Mouse (Mus musculus): Measurements from ENCODE around the gene Ldb1. TPM values are rescaled to one million over a fixed set of nuclear protein-coding genes. Genes with fewer than 3 reads are reported as not detected.
"Not testable (repeated sequence)": the region's sequence is repeated elsewhere in the genome, so short reads cannot be mapped to it uniquely, and the experiment has no call there.

Ldb1 gene
- polyA plus RNA-seq, 1 experiment from 2014 or later = 70.7 TPM

DNA sequence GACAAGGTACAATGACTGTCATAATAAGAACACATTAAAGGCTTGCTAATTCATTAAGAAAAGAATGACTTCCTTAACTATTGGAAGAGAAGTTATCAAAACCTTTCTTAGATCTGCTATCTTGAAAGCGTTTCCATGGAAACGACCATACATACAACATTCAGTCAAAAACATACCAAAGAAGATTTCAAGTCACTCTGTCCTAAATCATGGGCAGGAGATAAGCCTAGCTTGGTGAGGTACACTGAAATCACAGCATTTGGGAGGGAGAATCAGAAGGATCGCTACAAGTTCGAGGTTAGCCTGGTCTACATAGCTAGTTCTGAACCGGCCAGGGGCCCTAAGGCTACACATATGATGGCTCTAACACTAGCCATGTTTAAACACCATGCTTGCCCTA lies 47.6 kb downstream of the Ldb1 start:
- peak overlapping the region; percentile 83 for H3K4me3 ChIP-seq (ENCODE audit: low read length)
- H3K9me3 ChIP-seq (ENCODE audit: control insufficient read depth, low read length) = peaks cover 6% of the 10 kb centered on the region
- H3K9ac ChIP-seq (ENCODE audit: low read length) = peak overlapping the region; percentile 94
- peak overlapping the region; percentile 93; the same call in 1 of the 2 replicates for H3K27ac ChIP-seq (ENCODE audit: low read length)
- H3K4me1 ChIP-seq (replicated peaks; ENCODE audit: control insufficient read depth, insufficient read depth, low read length) = 0 out of 2 replicates have a peak, but pooled peaks cover 2% of the 10 kb centered on the region
- no peak for ATAC-seq (ENCODE audit: low read depth)
- H3K27me3 ChIP-seq (ENCODE audit: control insufficient read depth, insufficient read depth, low read depth, low read length) = no peaks in the 10 kb centered on the region
- whole genome bisulfite sequencing = 56% methylated on average over 5 of the region's 5 CpGs
- H3K4me2 ChIP-seq (ENCODE audit: low read depth, low read length) = peak overlapping the region; percentile 66
- peaks cover 8% of the 10 kb centered on the region for H3K36me3 ChIP-seq (ENCODE audit: control insufficient read depth, insufficient read depth, low read length)

DNA sequence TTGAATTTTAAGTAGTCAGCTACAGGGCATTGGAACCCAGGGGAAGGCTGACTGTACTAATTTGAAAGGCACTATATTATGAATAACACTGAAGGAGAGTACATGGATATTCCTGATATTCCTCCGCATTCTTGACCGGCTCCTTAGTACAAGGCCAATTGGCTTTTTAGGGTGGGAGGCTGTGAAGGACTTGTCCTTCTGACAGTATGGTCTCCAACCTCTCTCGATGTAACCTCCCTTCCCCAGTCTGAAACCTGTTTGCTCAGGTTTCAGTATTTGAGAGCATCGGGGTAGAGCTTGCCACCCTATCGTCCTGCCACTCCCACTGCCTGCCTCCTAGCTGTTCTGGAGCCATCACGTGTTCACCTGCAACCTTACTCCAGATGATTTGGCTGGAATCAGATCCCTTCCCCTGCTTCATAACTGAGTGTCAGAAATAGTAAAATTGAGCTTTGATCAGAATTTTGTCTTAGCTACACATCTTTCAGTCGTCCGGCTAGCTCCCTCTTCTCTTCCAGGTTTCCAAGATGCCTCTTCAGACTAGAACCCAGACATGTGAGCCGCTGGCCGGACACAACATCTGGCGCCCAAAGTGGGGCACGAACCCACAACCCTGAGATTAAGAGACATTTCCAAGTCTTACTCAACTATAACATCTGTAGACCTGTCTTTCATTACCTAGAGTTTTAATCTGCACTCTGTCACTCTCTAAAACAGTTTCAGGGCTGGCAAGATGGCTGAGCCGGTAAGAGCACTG lies 50.9 kb downstream of the Ldb1 start:
- no peak overlapping the region for H3K4me2 ChIP-seq (ENCODE audit: low read depth, low read length)
- no peak overlapping the region for H3K9ac ChIP-seq (ENCODE audit: low read length)
- peaks cover 8% of the 10 kb centered on the region for H3K36me3 ChIP-seq (ENCODE audit: control insufficient read depth, insufficient read depth, low read length)
- H3K4me1 ChIP-seq (replicated peaks; ENCODE audit: control insufficient read depth, insufficient read depth, low read length) = 0 out of 2 replicates have a peak, but pooled peaks cover 2% of the 10 kb centered on the region
- no peak overlapping the region for H3K4me3 ChIP-seq (ENCODE audit: low read length)
- no peaks in the 10 kb centered on the region for H3K27me3 ChIP-seq (ENCODE audit: control insufficient read depth, insufficient read depth, low read depth, low read length)
- peaks cover 6% of the 10 kb centered on the region for H3K9me3 ChIP-seq (ENCODE audit: control insufficient read depth, low read length)
- 93% methylated on average over 13 of the region's 13 CpGs for WGBS
- no peak overlapping the region for H3K27ac ChIP-seq (ENCODE audit: low read length)
- no peak for ATAC-seq (ENCODE audit: low read depth)

DNA sequence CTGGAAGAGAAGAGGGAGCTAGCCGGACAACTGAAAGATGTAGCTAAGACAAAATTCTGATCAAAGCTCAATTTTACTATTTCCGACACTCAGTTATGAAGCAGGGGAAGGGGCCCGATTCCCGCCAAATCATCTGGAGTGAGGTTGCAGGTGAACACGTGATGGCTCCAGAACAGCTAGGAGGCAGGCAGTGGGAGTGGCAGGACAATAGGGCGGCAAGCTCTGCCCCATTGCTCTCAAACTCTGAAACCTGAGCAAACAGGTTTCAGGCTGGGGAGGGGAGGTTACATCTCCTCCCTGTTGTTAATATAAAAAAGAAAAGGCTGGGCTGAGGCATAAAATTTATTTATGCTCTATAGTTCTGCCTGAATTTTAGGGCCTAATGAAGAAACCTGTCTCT lies 51.6 kb downstream of the Ldb1 start:
- not testable (repeated sequence) for H3K9me3 ChIP-seq (ENCODE audit: control insufficient read depth, low read length); H3K27ac ChIP-seq (ENCODE audit: low read length); H3K4me3 ChIP-seq (ENCODE audit: low read length); H3K4me1 ChIP-seq (replicated peaks; ENCODE audit: control insufficient read depth, insufficient read depth, low read length); ATAC-seq (ENCODE audit: low read depth); H3K36me3 ChIP-seq (ENCODE audit: control insufficient read depth, insufficient read depth, low read length); H3K4me2 ChIP-seq (ENCODE audit: low read depth, low read length); H3K9ac ChIP-seq (ENCODE audit: low read length); H3K27me3 ChIP-seq (ENCODE audit: control insufficient read depth, insufficient read depth, low read depth, low read length)
- 81% methylated on average over 6 of the region's 6 CpGs for WGBS

DNA sequence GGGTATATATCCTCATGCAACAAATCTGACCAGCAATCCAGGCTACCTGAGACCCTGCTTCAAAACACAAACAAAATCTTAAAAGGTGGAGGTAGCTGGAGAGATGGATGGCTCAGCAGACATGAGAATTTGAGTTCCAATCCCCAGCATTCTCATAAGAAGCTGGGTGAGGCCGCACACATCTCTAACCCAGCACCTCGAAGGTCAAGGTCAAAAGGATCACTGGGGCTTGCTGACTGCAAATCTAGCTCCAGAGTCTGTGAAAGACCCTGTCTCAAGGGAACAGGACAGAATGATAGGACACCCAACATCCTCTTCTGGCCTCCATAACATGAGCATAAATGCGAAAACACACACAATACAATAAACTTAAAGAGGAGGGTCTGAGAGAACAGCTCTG lies 53.8 kb downstream of the Ldb1 start:
- Histone ChIP-seq H3K4me3 (ENCODE audit: low read length) (no peak overlapping the region), H3K4me1 (replicated peaks; ENCODE audit: control insufficient read depth, insufficient read depth, low read length) (no peaks in the 10 kb centered on the region), H3K36me3 (ENCODE audit: control insufficient read depth, insufficient read depth, low read length) (peaks cover 8% of the 10 kb centered on the region), H3K27ac (ENCODE audit: low read length) (no peak overlapping the region), H3K9ac (ENCODE audit: low read length) (no peak overlapping the region), H3K4me2 (ENCODE audit: low read depth, low read length) (no peak overlapping the region), H3K27me3 (ENCODE audit: control insufficient read depth, insufficient read depth, low read depth, low read length) (no peaks in the 10 kb centered on the region), H3K9me3 (ENCODE audit: control insufficient read depth, low read length) (peaks cover 6% of the 10 kb centered on the region)
- WGBS = 91% methylated on average over 3 of the region's 3 CpGs
- no peak for ATAC-seq (ENCODE audit: low read depth)

DNA sequence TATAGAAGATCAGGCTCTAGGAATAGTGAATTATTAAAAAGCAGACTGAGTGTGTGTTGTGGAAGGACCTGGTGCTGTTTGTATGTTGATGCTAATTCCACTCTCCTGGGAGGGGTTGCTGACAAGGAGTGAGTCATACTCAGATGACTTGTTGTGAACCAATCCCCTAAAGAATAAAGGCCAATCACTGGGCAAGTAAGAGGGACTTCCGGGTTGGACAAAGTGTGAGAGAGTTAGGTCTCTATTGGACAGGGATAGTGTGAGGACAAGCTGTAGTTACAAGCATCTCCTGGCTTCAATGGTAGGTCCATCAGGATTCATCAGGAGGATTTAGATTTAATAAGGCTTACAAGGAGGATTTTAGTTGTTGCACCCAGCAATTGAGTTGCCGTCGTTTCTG lies 56.8 kb downstream of the Ldb1 start:
- Histone ChIP-seq H3K36me3 (ENCODE audit: control insufficient read depth, insufficient read depth, low read length) (no peaks in the 10 kb centered on the region), H3K4me1 (replicated peaks; ENCODE audit: control insufficient read depth, insufficient read depth, low read length) (no peaks in the 10 kb centered on the region), H3K9me3 (ENCODE audit: control insufficient read depth, low read length) (no peaks in the 10 kb centered on the region), H3K4me3 (ENCODE audit: low read length) (no peak overlapping the region), H3K27ac (ENCODE audit: low read length) (no peak overlapping the region), H3K9ac (ENCODE audit: low read length) (no peak overlapping the region), H3K27me3 (ENCODE audit: control insufficient read depth, insufficient read depth, low read depth, low read length) (no peaks in the 10 kb centered on the region), H3K4me2 (ENCODE audit: low read depth, low read length) (no peak overlapping the region)
- WGBS = 92% methylated on average over 3 of the region's 3 CpGs
- ATAC-seq (ENCODE audit: low read depth) = no peak

DNA sequence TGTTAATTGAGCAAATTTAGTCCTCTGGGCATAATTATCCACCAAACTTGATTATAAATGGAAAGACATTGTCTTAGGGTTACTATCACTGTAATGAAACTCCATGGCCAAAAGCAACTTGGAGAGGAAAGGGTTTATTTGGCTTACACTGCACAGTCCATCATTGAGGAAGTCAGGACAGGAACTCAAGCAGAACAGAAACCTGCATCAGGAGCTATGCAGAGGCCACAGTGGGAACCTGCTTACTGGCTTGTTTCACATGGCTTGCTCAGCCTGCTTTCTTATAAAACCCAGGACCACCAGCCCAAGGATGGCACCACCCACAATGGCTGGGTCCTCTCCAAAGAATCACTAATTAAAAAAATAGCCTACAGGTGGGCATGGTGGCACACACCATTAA lies 60.6 kb downstream of the Ldb1 start:
- no peak overlapping the region for H3K9ac ChIP-seq (ENCODE audit: low read length)
- no peak for ATAC-seq (ENCODE audit: low read depth)

More for the DNA sequence above, 60.6 kb downstream of the Ldb1 start:
- Histone ChIP-seq H3K9me3 (ENCODE audit: control insufficient read depth, low read length) (no peaks in the 10 kb centered on the region), H3K27ac (ENCODE audit: low read length) (no peak overlapping the region), H3K36me3 (ENCODE audit: control insufficient read depth, insufficient read depth, low read length) (no peaks in the 10 kb centered on the region), H3K4me2 (ENCODE audit: low read depth, low read length) (no peak overlapping the region), H3K27me3 (ENCODE audit: control insufficient read depth, insufficient read depth, low read depth, low read length) (no peaks in the 10 kb centered on the region), H3K4me1 (replicated peaks; ENCODE audit: control insufficient read depth, insufficient read depth, low read length) (no peaks in the 10 kb centered on the region), H3K4me3 (ENCODE audit: low read length) (no peak overlapping the region)

Other genes starting within 250 kb of the Ldb1 start
- 1.7 and 1.9 TPM in 2 replicates for gene Kcnip2, start 229.2 kb downstream of the Ldb1 start, polyA plus RNA-seq (2015; fragmentation: Nextera tagmentation; extraction: Ambion mirVana)
- gene Armh3, start 46.7 kb downstream of the Ldb1 start, polyA plus RNA-seq (2015; fragmentation: Nextera tagmentation; extraction: Ambion mirVana) = 16.9 and 18.0 TPM in 2 replicates
- 10.2 and 11.1 TPM in 2 replicates for gene Hps6, start 41.7 kb downstream of the Ldb1 start, polyA plus RNA-seq (2015; fragmentation: Nextera tagmentation; extraction: Ambion mirVana)
- gene Pprc1, start 328 bp downstream of the Ldb1 start, polyA plus RNA-seq (2015; fragmentation: Nextera tagmentation; extraction: Ambion mirVana) = 24.4 and 27.0 TPM in 2 replicates
- 59.2 and 66.2 TPM in 2 replicates for gene Nolc1, start 30.6 kb upstream of the Ldb1 start, polyA plus RNA-seq (2015; fragmentation: Nextera tagmentation; extraction: Ambion mirVana)
- gene Elovl3, start 86.7 kb upstream of the Ldb1 start, polyA plus RNA-seq (2015; fragmentation: Nextera tagmentation; extraction: Ambion mirVana) = 0.10 TPM in 1 of 2 replicates, not detected in the other
- gene Pitx3, start 103.1 kb upstream of the Ldb1 start, polyA plus RNA-seq (2015; fragmentation: Nextera tagmentation; extraction: Ambion mirVana) = 0.55 TPM in 1 of 2 replicates, not detected in the other
- gene Gbf1, start 107.3 kb upstream of the Ldb1 start, polyA plus RNA-seq (2015; fragmentation: Nextera tagmentation; extraction: Ambion mirVana) = 45.5 and 47.2 TPM in 2 replicates

Data from lung, embryonic 16.5 days (tissue).